In genomic region chr8:111881591-111881990, GRCm38 (mm10) we compare ENCODE assay signal across 8 mouse cellular contexts. TPM values are rescaled to one million over a fixed set of nuclear protein-coding genes. Genes with fewer than 3 reads are reported as not detected.
DNase-seq lines count a peak whose midpoint lies in the region; ATAC-seq and TF ChIP-seq lines count a peak whose summit lies in the region.

No protein-coding gene starts in this region.

- CTCF ChIA-PET in Patski (lab: Charles Lee) = interaction anchor here (0.8 to 2.7 kb wide), 16 partner anchors 10 to 117 kb away, joined by 3 to 16 read pairs (median 6); partner anchors contain the start of genes Adat1 and Tmem231

- H3K4me3 ChIP-seq in hindbrain, embryonic 11.5 days (ENCODE audit: low read depth, low read length) = no peak overlapping the region
- H3K4me3 ChIP-seq in hindbrain, embryonic 13.5 days = no peak overlapping the region

- no peak overlapping the region for H3K4me2 ChIP-seq in hindbrain, embryonic 11.5 days (replicated peaks; ENCODE audit: low read depth, low read length)
- H3K4me2 ChIP-seq in hindbrain, embryonic 13.5 days = no peak overlapping the region

- no peaks in the 10 kb centered on the region for H3K36me3 ChIP-seq in hindbrain, embryonic 11.5 days (ENCODE audit: control insufficient read depth, insufficient read depth, low read length)
- H3K36me3 ChIP-seq in hindbrain, embryonic 13.5 days = no peaks in the 10 kb centered on the region

- in situ Hi-C loops in Patski (cut with MboI; ENCODE audit: low pct_unique_long_range_greater_than_20kb) = loop anchor here (5.0 kb wide), 1 partner anchor 101 kb away; no protein-coding TSS in a partner anchor

- no peaks in the 10 kb centered on the region for H3K9me3 ChIP-seq in hindbrain, embryonic 11.5 days (ENCODE audit: control insufficient read depth, low read length)
- no peaks in the 10 kb centered on the region for H3K9me3 ChIP-seq in hindbrain, embryonic 13.5 days

- DNase-seq in hindbrain, embryonic 11.5 days (ENCODE audit: low spot score) = peak; percentile 74
- peak; percentile 62 for DNase-seq in B cell, adult 2 months
- DNase-seq in Patski (ENCODE audit: low read depth, low spot score) = no peak
- peak; percentile 81 to 85 for DNase-seq in cerebellum, postnatal 10 days
- peak; percentile 59 for DNase-seq in thymus, postnatal 14 days

- ATAC-seq in hindbrain, embryonic 11.5 days (ENCODE audit: low FRiP score) = no peak
- ATAC-seq in hindbrain, embryonic 13.5 days (ENCODE audit: low FRiP score) = no peak
- ATAC-seq in Patski = peak; percentile 66
- ATAC-seq in inflammation-experienced regulatory T-cells, adult 6 months = peak; percentile 45
- peak; percentile 69 for ATAC-seq in megakaryocyte, adult 5-6 weeks (ENCODE audit: poor library complexity, severe bottlenecking)

- TF ChIP-seq CTCF in Patski (IDR thresholded peaks at IDR 0.05) = peak; percentile 93

- H3K27ac ChIP-seq in hindbrain, embryonic 11.5 days (ENCODE audit: low read depth, low read length) = no peak overlapping the region
- no peak overlapping the region for H3K27ac ChIP-seq in hindbrain, embryonic 13.5 days

- POLR2A ChIA-PET in Patski (lab: Charles Lee) = no interaction called here

- H3K4me1 ChIP-seq in hindbrain, embryonic 11.5 days (replicated peaks; ENCODE audit: control insufficient read depth, insufficient read depth, low read length) = no peaks in the 10 kb centered on the region
- H3K4me1 ChIP-seq in hindbrain, embryonic 13.5 days (replicated peaks) = no peaks in the 10 kb centered on the region

- WGBS in hindbrain, embryonic 11.5 days = 4% methylated on average over 2 of the region's 2 CpGs
- 6% methylated on average over 2 of the region's 2 CpGs for WGBS in hindbrain, embryonic 13.5 days

- H3K27me3 ChIP-seq in hindbrain, embryonic 11.5 days (ENCODE audit: control insufficient read depth, insufficient read depth, low read length) = no peaks in the 10 kb centered on the region
- peaks cover 5% of the 10 kb centered on the region; the same call in 1 of the 2 replicates for H3K27me3 ChIP-seq in hindbrain, embryonic 13.5 days
- no peaks in the 10 kb centered on the region for H3K27me3 ChIP-seq in Patski

- H3K9ac ChIP-seq in hindbrain, embryonic 11.5 days (ENCODE audit: low read depth, low read length) = no peak overlapping the region
- no peak overlapping the region for H3K9ac ChIP-seq in hindbrain, embryonic 13.5 days

RNA-seq across cellular contexts. Expression of gene Tmem170, which starts 5.0 kb away (rescaled TPM):
- polyA plus RNA-seq in hindbrain, embryonic 11.5 days (2014; fragmentation: Nextera tagmentation; extraction: Ambion mirVana) = 7.5 and 11.0 TPM in 2 replicates
- 5.7 and 5.9 TPM in 2 replicates for polyA plus RNA-seq in hindbrain, embryonic 13.5 days (2015; fragmentation: Nextera tagmentation; extraction: Ambion mirVana)
- 7.2 TPM for polyA plus RNA-seq in Patski (2021)
- 1 to 10 TPM; 5.2 to 7.5 (median 7.2) TPM for polyA plus RNA-seq in inflammation-experienced regulatory T-cells, adult 6 months (2017; shearing (Covaris generic))
- total RNA-seq in megakaryocyte, adult 5-6 weeks (2015) = 1.6 and 2.9 TPM in 2 replicates
- total RNA-seq in megakaryocyte, adult 5-6 weeks (2017) = 1.4 and 1.8 TPM in 2 replicates

RNA-seq across cellular contexts. Expression of gene Cfdp1, which starts 27.5 kb away (rescaled TPM):
- polyA plus RNA-seq in hindbrain, embryonic 11.5 days (2014; fragmentation: Nextera tagmentation; extraction: Ambion mirVana) = 214 and 223 TPM in 2 replicates
- polyA plus RNA-seq in hindbrain, embryonic 13.5 days (2015; fragmentation: Nextera tagmentation; extraction: Ambion mirVana) = 196 and 199 TPM in 2 replicates
- 179 TPM for polyA plus RNA-seq in Patski (2021)
- polyA plus RNA-seq in inflammation-experienced regulatory T-cells, adult 6 months (2017; shearing (Covaris generic)) = 100 to 1,000 TPM; 110 to 121 (median 120) TPM
- 62.8 and 71.2 TPM in 2 replicates for total RNA-seq in megakaryocyte, adult 5-6 weeks (2015)
- 100 TPM in 2 replicates for total RNA-seq in megakaryocyte, adult 5-6 weeks (2017)

RNA-seq across cellular contexts. Expression of gene Chst5, which starts 28.7 kb away (rescaled TPM):
- 2.9 and 3.2 TPM in 2 replicates for polyA plus RNA-seq in hindbrain, embryonic 11.5 days (2014; fragmentation: Nextera tagmentation; extraction: Ambion mirVana)
- polyA plus RNA-seq in hindbrain, embryonic 13.5 days (2015; fragmentation: Nextera tagmentation; extraction: Ambion mirVana) = 4.7 and 4.9 TPM in 2 replicates
- polyA plus RNA-seq in Patski (2021) = not detected
- not detected for polyA plus RNA-seq in inflammation-experienced regulatory T-cells, adult 6 months (2017; shearing (Covaris generic))
- not detected in 2 replicates for total RNA-seq in megakaryocyte, adult 5-6 weeks (2015)
- total RNA-seq in megakaryocyte, adult 5-6 weeks (2017) = not detected in 2 replicates

RNA-seq across cellular contexts. Expression of gene Tmem231, which starts 52.1 kb away (rescaled TPM):
- polyA plus RNA-seq in hindbrain, embryonic 11.5 days (2014; fragmentation: Nextera tagmentation; extraction: Ambion mirVana) = 13.8 and 16.1 TPM in 2 replicates
- 16.8 and 17.6 TPM in 2 replicates for polyA plus RNA-seq in hindbrain, embryonic 13.5 days (2015; fragmentation: Nextera tagmentation; extraction: Ambion mirVana)
- polyA plus RNA-seq in Patski (2021) = 35.3 TPM
- 1 to 10 TPM in 2 of 3 experiments, under 1 TPM in 1; 0.97 to 2.0 (median 1.7) TPM for polyA plus RNA-seq in inflammation-experienced regulatory T-cells, adult 6 months (2017; shearing (Covaris generic))
- total RNA-seq in megakaryocyte, adult 5-6 weeks (2015) = not detected in 2 replicates
- total RNA-seq in megakaryocyte, adult 5-6 weeks (2017) = 0.33 TPM in 1 of 2 replicates, not detected in the other

RNA-seq across cellular contexts. Expression of gene Gabarapl2, which starts 58.9 kb away (rescaled TPM):
- 347 and 351 TPM in 2 replicates for polyA plus RNA-seq in hindbrain, embryonic 11.5 days (2014; fragmentation: Nextera tagmentation; extraction: Ambion mirVana)
- 472 and 492 TPM in 2 replicates for polyA plus RNA-seq in hindbrain, embryonic 13.5 days (2015; fragmentation: Nextera tagmentation; extraction: Ambion mirVana)
- 170 TPM for polyA plus RNA-seq in Patski (2021)
- 100 to 1,000 TPM; 252 to 286 (median 255) TPM for polyA plus RNA-seq in inflammation-experienced regulatory T-cells, adult 6 months (2017; shearing (Covaris generic))
- total RNA-seq in megakaryocyte, adult 5-6 weeks (2015) = 69.8 and 82.1 TPM in 2 replicates
- 46.0 and 55.7 TPM in 2 replicates for total RNA-seq in megakaryocyte, adult 5-6 weeks (2017)

Comparison
In these comparisons a context has a peak if more than half of its experiments do, and no peak if none do; other contexts are left out.
1. ATAC-seq: peak in Patski (single experiment), inflammation-experienced regulatory T-cells, adult 6 months (single experiment) and megakaryocyte, adult 5-6 weeks (single experiment); none in hindbrain, embryonic 11.5 days (single experiment) and hindbrain, embryonic 13.5 days (single experiment).